Mouse (Mus musculus) heart, postnatal 0 days (tissue): Measurements from ENCODE around the gene Dnajc7.

Experiments used
- CTCF ChIP-seq: IDR thresholded peaks from 2 replicates; pipeline ENCODE4 v1.5.1; 2016; ENCODE audit warnings: antibody characterized with exemption, control low read depth, low read depth
- EP300 ChIP-seq: IDR thresholded peaks from 2 replicates; pipeline ENCODE4 v1.6.1; 2016; ENCODE audit warnings: antibody characterized with exemption, low read depth

DNA sequence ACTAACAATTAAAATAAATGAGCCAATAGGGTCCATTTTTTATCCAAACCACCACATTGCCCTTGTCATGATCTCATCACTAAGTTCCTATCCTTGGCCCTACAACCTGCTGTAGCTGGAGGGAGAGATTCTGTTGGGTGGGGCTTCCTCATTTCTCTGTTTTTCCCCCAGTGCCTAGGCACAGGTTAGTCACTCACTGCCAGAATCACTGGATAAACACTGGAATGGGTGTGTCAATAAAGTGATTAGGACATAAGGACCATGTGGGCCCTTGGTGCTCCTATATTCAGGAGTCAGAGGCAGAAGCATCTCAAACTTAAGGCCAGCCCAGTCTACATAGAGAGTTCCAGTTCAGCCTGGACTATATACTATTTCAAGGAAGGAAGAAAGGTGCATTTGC, 83.5 kb downstream of the Dnajc7 start:
- TF ChIP-seq CTCF: no peak
- TF ChIP-seq EP300: no peak
